Mouse (Mus musculus) heart, postnatal 0 days (tissue): ENCODE measurements at regions not wholly inside any gene's neighbourhood (a gene's known extent, or its start where the extent isn't known, plus 50 kb on each side); places are given as distances from the start of the nearest gene placed in this dataset.

Source experiments
- CTCF ChIP-seq: IDR thresholded peaks from 2 replicates; pipeline ENCODE4 v1.5.1; 2016; ENCODE audit warnings: antibody characterized with exemption, control low read depth, low read depth
- EP300 ChIP-seq: IDR thresholded peaks from 2 replicates; pipeline ENCODE4 v1.6.1; 2016; ENCODE audit warnings: antibody characterized with exemption, low read depth

DNA sequence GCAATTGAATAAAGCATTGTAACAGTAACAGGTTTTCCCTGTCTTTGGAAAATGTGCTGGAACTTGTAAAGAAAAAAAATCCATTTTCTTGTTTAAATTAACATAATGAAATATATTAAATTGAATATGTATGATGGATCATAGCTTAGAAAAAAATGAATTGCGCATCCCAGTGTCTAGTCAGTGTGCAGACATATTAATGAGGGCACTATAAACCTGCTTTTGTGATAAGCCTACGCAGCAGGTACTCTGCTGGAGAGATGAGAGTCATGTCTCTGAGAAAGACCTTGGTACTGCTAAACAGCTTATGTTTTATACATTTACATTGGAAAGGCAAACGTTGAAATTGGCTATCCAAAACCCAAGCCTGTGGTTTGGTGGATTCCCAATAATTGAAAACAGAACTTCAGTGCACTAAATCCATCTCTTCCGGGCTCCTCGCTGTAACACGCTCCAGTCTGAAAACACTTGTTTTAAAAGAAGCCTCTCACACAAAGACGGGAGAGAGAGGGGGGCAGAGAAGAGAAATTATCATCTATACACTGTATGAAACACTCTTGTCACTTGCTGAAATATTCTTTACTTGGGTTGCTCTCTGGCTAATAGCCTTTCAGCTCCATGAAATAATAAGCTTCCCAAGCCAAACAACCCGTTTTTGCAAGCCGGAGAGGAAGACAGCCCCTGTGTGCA is 223.9 kb upstream of the Fn1 start:
- TF ChIP-seq CTCF (no peak), EP300 (no peak)
